Mouse (Mus musculus) spleen, adult 2 months (tissue): Measurements from ENCODE around the gene Snx21. TPM values are rescaled to one million over a fixed set of nuclear protein-coding genes. Genes with fewer than 3 reads are reported as not detected.
A peak's percentile ranks its signal among the peaks of the same experiment; 100 is the strongest.
"Not testable (repeated sequence)": the region's sequence is repeated elsewhere in the genome, so short reads cannot be mapped to it uniquely, and the experiment has no call there.

Experiments used
- DNase-seq, 2 experiments: peaks; one replicate each; pipeline versions ENCODE4 v3.0.0 to v3.0.0-alpha.2; 2012 to 2021; ENCODE audit warnings: low spot score in 2 of 2, low read depth in 1 of 2
- H3K27ac ChIP-seq: fragments of 200-500 bp; 2 replicates; pipeline ENCODE4 v1.5.1; 2012; ENCODE audit warnings: low read length, inconsistent platforms; ENCODE audit not compliant: insufficient read depth
- H3K27me3 ChIP-seq: fragments of 200-500 bp; 2 replicates; pipeline ENCODE4 v1.6.1; 2012; ENCODE audit warnings: mild to moderate bottlenecking, moderate library complexity, low read length, inconsistent platforms; ENCODE audit not compliant: control insufficient read depth, insufficient read depth
- H3K36me3 ChIP-seq: fragments of 200-500 bp; 2 replicates; pipeline ENCODE4 v1.6.1; 2012; ENCODE audit warnings: mild to moderate bottlenecking, low read length, inconsistent platforms; ENCODE audit not compliant: control insufficient read depth, insufficient read depth
- H3K4me1 ChIP-seq: fragments of 200-500 bp; 2 replicates; pipeline ENCODE4 v1.6.1; 2011; ENCODE audit warnings: inconsistent platforms; ENCODE audit not compliant: control insufficient read depth, insufficient read depth, insufficient read length
- H3K4me3 ChIP-seq: fragments of 200-500 bp; 2 replicates; pipeline ENCODE4 v1.5.1; 2011; ENCODE audit warnings: mild to moderate bottlenecking, inconsistent platforms; ENCODE audit not compliant: insufficient read depth, insufficient read length; ENCODE audit errors: extremely low read depth
- CTCF ChIP-seq: fragments of 200-500 bp; IDR thresholded peaks from 2 replicates; pipeline ENCODE4 v1.5.1; 2011; ENCODE audit warnings: mild to moderate bottlenecking, inconsistent platforms; ENCODE audit not compliant: insufficient read depth, insufficient read length, insufficient replicate concordance; ENCODE audit errors: extremely low read depth
- POLR2A ChIP-seq: fragments of 200-500 bp; IDR thresholded peaks from 2 replicates; pipeline ENCODE4 v1.6.1; 2011; ENCODE audit warnings: low read depth, low read length, inconsistent platforms
- WGBS: fragments of 180-500 bp; shearing (Covaris S2); methylation state at CpG from one replicate; pipeline ENCODE4 v1.1.7; 2018; 5-methylcytosine and 5-hydroxymethylcytosine counted together
- polyA plus RNA-seq: library from polyadenylated mRNA; depleted of rRNA; stranded (reverse); fragments of >200 nt; gene quantifications from 2 replicates; pipeline ENCODE4 v1.2.3, GENCODE M21; 2012

Gene Snx21
- polyA plus RNA-seq, 1 experiment, result 9.5 TPM

DNA sequence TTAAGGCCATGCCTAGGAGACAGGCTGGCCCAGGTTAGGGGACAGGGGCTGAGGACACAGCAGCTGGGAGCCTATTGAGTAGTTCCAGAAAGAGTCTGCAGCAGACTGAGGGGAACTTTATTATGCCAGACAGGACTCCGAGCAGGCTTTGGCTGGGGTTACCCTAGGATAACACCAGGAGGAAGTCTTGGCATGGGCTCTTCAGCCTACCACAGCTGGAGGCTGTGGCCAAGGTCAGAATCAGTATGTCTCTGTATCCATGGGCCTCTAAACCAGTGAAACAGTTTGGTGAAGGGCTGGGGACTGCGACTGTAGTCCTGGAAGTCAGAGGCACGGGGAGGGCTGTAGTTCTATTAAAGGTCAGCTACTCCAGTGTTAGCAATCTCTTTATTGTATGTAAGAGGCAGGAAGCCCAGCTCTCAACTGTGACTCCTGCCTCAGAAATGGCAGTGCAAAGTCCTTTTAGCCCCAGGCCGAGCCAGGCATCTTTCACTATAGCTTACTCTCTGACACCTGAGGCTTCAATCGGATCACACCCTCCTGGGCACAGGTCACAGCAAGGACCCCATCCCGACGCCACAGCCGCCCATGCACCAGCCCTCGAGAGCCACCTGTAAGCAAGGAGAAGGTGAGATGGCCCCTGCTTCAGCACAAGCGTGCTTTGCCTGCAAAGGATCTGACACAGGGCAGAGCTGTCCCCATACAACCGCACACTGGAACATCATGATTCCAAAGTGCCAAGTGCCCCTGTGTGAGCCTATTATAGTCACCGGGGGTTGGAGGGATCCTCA, 7.0 kb downstream of the Snx21 start:
- no peak overlapping the region for H3K27ac ChIP-seq

DNA sequence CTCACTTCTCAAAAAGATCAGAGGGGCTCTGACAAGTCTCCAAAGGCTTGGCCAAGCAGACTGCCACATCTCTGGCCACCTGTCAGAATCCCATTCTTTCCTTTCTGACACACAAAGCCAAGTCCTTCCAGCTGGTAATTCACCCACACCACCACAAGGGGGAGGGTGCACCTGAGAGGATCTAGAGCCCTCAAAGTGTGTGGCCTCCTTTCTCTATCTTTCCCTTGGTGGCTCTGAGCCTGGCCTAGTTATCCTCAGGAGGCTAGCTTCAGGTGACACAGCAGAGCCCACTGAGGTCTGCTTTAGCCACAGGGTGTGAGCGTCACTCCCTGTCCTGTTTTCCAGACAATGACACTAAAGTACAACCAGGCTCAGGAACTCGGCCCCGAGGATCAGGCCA, 7.6 kb downstream of the Snx21 start:
- DNase-seq, result peak in 1 of 2 experiments; percentile 52
- 91% methylated on average over 3 of the region's 3 CpGs for WGBS
- H3K27ac ChIP-seq, result no peak overlapping the region
- H3K27me3 ChIP-seq, result no peaks in the 10 kb centered on the region
- H3K4me3 ChIP-seq, result no peak overlapping the region
- no peaks in the 10 kb centered on the region for H3K4me1 ChIP-seq
- peaks cover 30% of the 10 kb centered on the region for H3K36me3 ChIP-seq
- no peak for TF ChIP-seq POLR2A
- TF ChIP-seq CTCF, result peak; percentile 47; the same call in 1 of the 2 replicates

More for the DNA sequence above, 7.0 kb downstream of the Snx21 start:
- no peak overlapping the region for H3K4me3 ChIP-seq
- no peaks in the 10 kb centered on the region for H3K4me1 ChIP-seq
- no peaks in the 10 kb centered on the region for H3K27me3 ChIP-seq
- TF ChIP-seq CTCF (no peak), POLR2A (no peak)
- DNase-seq, result no peak
- peaks cover 29% of the 10 kb centered on the region for H3K36me3 ChIP-seq
- WGBS, result 91% methylated on average over 12 of the region's 12 CpGs

DNA sequence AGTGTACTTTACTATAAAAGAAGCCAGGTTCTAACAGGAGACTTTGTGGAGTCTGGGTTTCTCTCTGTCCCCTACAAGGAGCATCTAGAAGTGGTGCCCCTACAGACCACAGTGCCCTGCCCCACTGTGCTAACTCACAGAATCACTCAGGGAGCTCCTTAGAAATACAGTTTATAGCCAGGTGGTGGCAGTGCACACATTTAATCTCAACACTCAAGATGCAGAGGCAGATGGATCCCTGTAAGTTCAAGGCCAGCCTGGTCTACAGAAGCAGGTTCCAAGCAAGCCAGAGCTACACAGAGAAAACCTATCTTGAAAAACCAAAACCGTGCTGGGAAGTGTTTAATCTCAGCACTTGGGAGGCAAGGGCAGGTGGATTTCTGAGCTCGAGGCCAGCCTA, 8.1 kb downstream of the Snx21 start:
- no peak overlapping the region for H3K27ac ChIP-seq
- TF ChIP-seq POLR2A, result no peak
- TF ChIP-seq CTCF, result no peak
- DNase-seq, result no peak
- H3K4me1 ChIP-seq, result no peaks in the 10 kb centered on the region
- H3K4me3 ChIP-seq, result no peak overlapping the region
- peaks cover 30% of the 10 kb centered on the region for H3K36me3 ChIP-seq
- H3K27me3 ChIP-seq, result no peaks in the 10 kb centered on the region
- WGBS, result 86% methylated on average over 2 of the region's 2 CpGs

DNA sequence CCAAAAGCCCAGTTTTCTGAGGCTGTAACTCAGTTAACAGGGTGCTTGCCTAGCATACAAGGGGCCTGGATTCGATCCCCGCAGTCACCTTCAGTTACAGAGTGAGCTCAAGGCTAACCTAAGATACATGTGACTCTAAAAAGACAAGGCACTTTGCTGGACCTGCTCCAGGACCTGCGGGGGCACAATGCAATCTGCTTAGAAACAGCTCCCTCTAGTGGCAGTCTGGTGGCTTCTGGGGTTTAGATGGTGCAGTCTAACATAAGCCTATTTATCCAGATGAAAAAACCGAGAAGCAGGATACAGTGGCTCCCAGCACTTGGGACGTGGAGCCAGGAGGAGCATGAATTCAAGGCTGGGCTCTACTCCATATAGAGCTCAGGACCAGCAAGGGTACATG, 8.7 kb downstream of the Snx21 start:
- H3K27ac ChIP-seq, result no peak overlapping the region
- H3K4me3 ChIP-seq, result no peak overlapping the region
- H3K4me1 ChIP-seq, result no peaks in the 10 kb centered on the region
- TF ChIP-seq CTCF, result peak; percentile 63; the same call in 1 of the 2 replicates
- no peak for TF ChIP-seq POLR2A
- WGBS, result 37% methylated on average over 5 of the region's 5 CpGs
- DNase-seq, result peak; percentile 61 to 62
- H3K27me3 ChIP-seq, result no peaks in the 10 kb centered on the region
- peaks cover 32% of the 10 kb centered on the region for H3K36me3 ChIP-seq

DNA sequence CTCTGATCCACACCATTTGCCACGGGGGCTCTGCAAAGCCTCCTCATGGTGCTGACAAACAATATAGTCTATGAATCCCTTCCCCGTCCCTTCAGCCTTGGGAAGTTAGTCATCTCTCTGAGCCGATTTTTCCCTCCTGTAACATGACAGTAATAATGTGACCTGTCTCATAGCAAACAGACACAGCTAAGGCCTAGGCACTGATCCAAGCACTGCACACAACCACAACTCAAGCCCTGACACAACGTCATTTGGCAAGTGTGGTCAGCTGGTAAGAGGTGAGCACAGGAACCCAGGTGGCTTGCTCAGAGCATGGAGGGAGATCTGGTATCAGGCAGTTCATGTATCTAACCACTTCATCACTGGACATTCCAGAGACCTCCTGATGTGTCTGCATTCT, 10.2 kb downstream of the Snx21 start:
- Histone ChIP-seq H3K36me3 (peaks cover 39% of the 10 kb centered on the region), H3K4me1 (no peaks in the 10 kb centered on the region), H3K4me3 (no peak overlapping the region), H3K27me3 (no peaks in the 10 kb centered on the region), H3K27ac (no peak overlapping the region)
- DNase-seq, result no peak
- no peak for TF ChIP-seq CTCF
- TF ChIP-seq POLR2A, result no peak
- 85% methylated on average over 4 of the region's 4 CpGs for WGBS

DNA sequence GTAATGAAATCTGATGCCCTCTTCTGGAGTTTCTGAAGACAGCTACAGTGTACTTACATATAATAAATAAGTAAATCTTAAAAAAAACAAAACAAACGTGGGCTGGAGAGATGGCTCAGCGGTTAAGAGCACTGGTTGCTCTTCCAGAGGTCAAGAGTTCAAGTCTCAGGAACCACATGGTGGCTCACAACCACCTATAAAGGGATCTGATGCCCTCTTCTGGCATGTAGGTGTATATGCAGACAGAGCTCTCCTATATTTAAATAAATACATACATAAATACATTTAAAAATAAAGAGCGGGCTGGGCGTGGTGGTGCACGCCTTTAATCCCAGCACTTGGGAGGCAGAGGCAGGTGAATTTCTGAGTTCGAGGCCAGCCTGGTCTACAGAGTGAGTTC, 12.9 kb downstream of the Snx21 start:
- H3K4me1 ChIP-seq, H3K27ac ChIP-seq, H3K4me3 ChIP-seq, H3K27me3 ChIP-seq, DNase-seq: not testable (repeated sequence)
- H3K36me3 ChIP-seq, result peaks cover 28% of the 10 kb centered on the region
- WGBS, result 81% methylated on average over 6 of the region's 6 CpGs

DNA sequence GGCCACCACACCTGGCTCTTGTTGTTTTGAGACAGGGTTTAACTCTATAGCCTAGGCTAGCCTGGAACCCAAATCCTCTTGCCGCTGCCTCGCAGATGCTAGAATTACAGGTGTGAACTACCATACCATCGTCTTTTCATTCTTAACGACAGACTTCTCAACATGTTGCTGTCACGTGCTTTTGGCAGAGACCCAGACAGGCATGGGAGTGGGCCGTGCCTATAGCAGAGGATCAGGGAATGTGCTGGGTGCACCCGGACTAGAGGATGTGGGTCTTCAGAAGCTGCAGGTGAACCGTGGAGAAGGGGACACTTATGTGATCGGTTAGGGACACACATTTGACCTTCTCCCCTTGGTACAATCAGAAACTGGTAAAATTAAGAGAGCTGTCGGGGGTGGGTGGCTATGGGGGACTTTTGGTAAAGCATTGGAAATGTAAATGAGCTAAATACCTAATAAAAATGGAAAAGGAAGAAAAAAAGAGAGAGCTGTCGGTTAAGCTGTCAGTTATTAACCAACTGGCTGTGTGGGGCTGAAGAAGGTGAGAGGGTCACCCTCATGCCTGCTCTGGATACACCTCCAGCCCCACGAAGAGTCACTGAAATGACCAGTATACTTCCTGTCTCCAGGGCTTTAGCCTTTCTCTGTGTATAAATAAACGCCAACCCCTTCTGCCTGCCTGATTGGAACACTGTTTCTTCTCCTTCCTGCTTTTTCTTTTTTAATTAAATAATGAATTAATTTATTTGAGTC, 14.8 kb downstream of the Snx21 start:
- no peak overlapping the region for H3K27ac ChIP-seq
- DNase-seq, result no peak
- H3K36me3 ChIP-seq, result peaks cover 21% of the 10 kb centered on the region
- H3K4me1 ChIP-seq, result peaks cover 8% of the 10 kb centered on the region; the same call in 1 of the 2 replicates
- H3K27me3 ChIP-seq, result no peaks in the 10 kb centered on the region
- WGBS, result 94% methylated on average over 13 of the region's 13 CpGs
- TF ChIP-seq CTCF (no peak), POLR2A (no peak)
- no peak overlapping the region for H3K4me3 ChIP-seq
